Mouse (Mus musculus) stomach, adult 2 months (tissue): ENCODE data around the gene Ecm1. TPM values are rescaled to one million over a fixed set of nuclear protein-coding genes. Genes with fewer than 3 reads are reported as not detected.

Experiments
- polyA plus RNA-seq: library from polyadenylated mRNA; depleted of rRNA; stranded (reverse); fragments of >200 nt; gene quantifications from 2 replicates; pipeline ENCODE4 v1.2.3, GENCODE M21; 2012; rRNA removed

Gene Ecm1
- 282 and 316 TPM in 2 replicates for polyA plus RNA-seq

DNA sequence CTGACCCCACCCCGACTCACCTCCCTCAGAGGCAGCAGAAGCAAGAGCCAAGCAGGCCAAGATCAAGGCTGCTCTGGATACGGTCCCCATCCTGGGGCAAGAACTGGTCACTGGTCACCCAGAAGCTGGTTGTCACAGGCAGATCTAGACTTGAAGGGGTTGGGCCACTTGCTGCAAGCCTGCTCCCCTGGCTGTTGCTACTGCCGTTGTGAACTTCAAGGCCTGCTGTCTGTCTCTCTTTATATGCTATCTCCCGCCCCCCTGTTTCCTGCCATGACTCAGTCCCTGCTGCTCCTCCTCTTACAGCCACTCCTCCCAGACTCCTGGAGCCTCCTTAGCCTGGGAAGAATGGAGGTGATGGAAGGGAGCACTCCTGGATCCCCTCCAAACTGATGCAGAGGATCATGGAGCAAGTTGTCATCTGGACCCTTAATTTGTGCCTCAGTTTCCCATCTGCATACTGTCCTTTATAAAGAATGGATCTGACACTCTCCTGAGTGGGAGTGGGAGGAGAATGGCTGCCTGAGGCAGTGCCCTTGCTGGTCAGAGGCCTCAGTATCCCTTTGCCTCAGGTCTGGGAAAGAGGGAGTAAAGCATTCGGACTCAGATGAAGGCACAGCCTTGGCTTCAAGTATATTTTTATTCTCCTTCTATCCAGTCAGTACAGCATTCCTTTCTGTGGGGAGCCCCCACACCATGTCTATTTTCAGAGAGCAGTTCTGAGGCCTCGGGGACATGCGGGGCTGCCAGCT lies at the start of gene Ecm1:
Gene Ecm1 (minus strand): TSS at position 217 of the 752 bp plus-strand sequence.

DNA sequence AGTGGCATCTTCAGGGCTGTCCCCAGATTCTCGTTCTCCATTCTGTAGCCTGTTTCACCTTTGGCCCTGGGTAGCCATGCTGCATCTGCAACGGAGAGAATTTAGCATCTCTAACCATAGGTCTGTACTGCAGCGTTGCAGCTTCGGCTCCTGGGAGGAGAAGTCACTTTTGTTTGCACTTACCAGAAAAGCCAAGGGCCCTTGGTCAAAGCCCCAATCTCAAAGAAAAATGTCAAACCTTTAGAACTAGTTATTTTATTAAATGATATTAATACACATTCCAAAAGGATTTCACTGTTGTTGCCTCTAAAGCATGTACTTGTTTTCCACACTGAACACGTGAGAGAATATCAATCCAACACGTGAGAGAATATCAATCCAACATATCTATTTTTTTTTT lies 20.7 kb upstream of the Ecm1 start, which contains the start of gene Tars2:
Gene Tars2 (minus strand): TSS at position 101 of the 400 bp plus-strand sequence.

DNA sequence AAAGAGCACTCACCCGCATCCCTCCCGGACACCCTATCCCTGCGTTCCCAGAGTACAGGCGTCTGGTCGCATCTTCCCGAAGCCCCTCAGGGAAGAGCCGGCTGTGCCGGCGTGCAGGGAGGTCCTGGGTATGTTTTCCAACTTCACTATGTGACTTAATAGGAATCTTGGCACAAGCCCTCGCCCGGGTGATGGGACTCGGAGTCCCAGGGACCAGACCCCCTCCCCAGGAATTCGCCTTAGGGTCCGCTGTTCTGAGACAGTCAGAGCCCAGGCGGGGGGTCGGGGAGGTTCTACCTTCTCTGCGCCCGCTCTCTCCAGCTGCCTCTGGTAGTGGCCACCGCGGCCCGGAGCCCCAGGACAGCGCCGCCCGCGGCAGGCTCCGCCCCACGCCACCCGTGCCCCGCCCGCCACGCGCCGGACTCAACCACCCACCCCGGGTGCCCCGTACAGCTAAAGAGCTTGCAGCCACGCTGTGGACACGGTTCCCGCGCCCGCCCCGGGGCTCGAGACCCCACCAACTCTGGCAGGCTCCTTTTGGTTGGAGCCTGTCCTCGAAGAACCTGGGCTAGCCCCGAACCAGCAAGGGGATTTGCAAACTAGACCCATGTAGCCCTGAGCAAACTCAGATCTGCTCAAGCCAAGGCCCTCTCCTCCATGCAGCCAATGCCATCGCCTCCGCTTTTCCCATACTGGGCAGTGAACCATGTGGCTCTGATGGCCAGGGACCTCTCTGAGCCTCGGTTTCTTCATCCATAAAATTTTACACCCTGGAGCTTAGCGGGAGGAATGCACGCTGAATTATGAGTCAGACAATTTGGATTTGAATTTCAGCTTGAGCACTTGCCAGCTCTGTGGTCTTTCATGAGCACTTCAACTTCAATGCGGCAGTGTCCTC lies 51.6 kb downstream of the Ecm1 start, which contains the start of gene Adamtsl4:
Gene Adamtsl4 (minus strand): TSS at position 394 of the 898 bp plus-strand sequence.

Other genes with a start within 250 kb of the Ecm1 start
- 1.2 and 2.1 TPM in 2 replicates for gene Ctsk, start 240.3 kb downstream of the Ecm1 start, polyA plus RNA-seq
- gene Ctss, start 212.8 kb downstream of the Ecm1 start, polyA plus RNA-seq: 1.7 and 2.6 TPM in 2 replicates
- gene Hormad1, start 179.9 kb downstream of the Ecm1 start, polyA plus RNA-seq: not detected in 2 replicates
- gene Golph3l, start 150.6 kb downstream of the Ecm1 start, polyA plus RNA-seq: 0.96 and 1.3 TPM in 2 replicates
- gene Ensa, start 114.6 kb downstream of the Ecm1 start, polyA plus RNA-seq: 2.5 and 3.0 TPM in 2 replicates
- gene Mcl1, start 80.8 kb downstream of the Ecm1 start, polyA plus RNA-seq: 43.6 and 126 TPM in 2 replicates
- 28.5 and 29.1 TPM in 2 replicates for gene Adamtsl4, start 51.7 kb downstream of the Ecm1 start, polyA plus RNA-seq
- gene Tars2, start 20.6 kb upstream of the Ecm1 start, polyA plus RNA-seq: 17.0 and 18.6 TPM in 2 replicates
- 1.9 and 2.9 TPM in 2 replicates for gene Rprd2, start 79.3 kb upstream of the Ecm1 start, polyA plus RNA-seq
- gene Prpf3, start 116.3 kb upstream of the Ecm1 start, polyA plus RNA-seq: 3.7 and 4.7 TPM in 2 replicates
- gene Mrps21, start 131.9 kb upstream of the Ecm1 start, polyA plus RNA-seq: 9.8 and 11.2 TPM in 2 replicates
- 0.98 and 1.3 TPM in 2 replicates for gene Ciart, start 142.7 kb upstream of the Ecm1 start, polyA plus RNA-seq
- gene BC028528, start 152.4 kb upstream of the Ecm1 start, polyA plus RNA-seq: 0.78 and 1.1 TPM in 2 replicates
- gene Aph1a, start 154.4 kb upstream of the Ecm1 start, polyA plus RNA-seq: 135 and 156 TPM in 2 replicates
- 2.1 and 2.2 TPM in 2 replicates for gene Car14, start 165.1 kb upstream of the Ecm1 start, polyA plus RNA-seq
- gene Anp32e, start 189.7 kb upstream of the Ecm1 start, polyA plus RNA-seq: 1.9 and 2.2 TPM in 2 replicates